Mouse (Mus musculus) embryonic facial prominence, embryonic 15.5 days (tissue): ENCODE results near the gene Gtf3c1. TPM values are rescaled to one million over a fixed set of nuclear protein-coding genes. Genes with fewer than 3 reads are reported as not detected.

Experiments
- ATAC-seq: fragments of 200-750 bp; cut with Nextera tagmentation; 2 replicates; pipeline ENCODE4 v1.8.0; 2017; ENCODE audit warnings: low read depth, moderate TSS enrichment; ENCODE audit not compliant: insufficient number of reproducible peaks, low FRiP score, low TSS enrichment
- H3K27ac ChIP-seq: fragments of 300-500 bp; sonication (generic); replicated peaks from 2 replicates; pipeline ENCODE4 v1.5.1; 2015; ENCODE audit warnings: mild to moderate bottlenecking, inconsistent platforms
- H3K27me3 ChIP-seq: fragments of 300-500 bp; sonication (generic); 2 replicates; pipeline ENCODE4 v1.6.1; 2015; ENCODE audit warnings: inconsistent platforms
- H3K36me3 ChIP-seq: fragments of 300-500 bp; sonication (generic); 2 replicates; pipeline ENCODE4 v1.6.1; 2015; ENCODE audit warnings: mild to moderate bottlenecking, inconsistent platforms
- H3K4me1 ChIP-seq: fragments of 300-500 bp; sonication (generic); 2 replicates; pipeline ENCODE4 v1.6.1; 2015; ENCODE audit warnings: inconsistent platforms
- H3K4me2 ChIP-seq: fragments of 300-500 bp; sonication (generic); replicated peaks from 2 replicates; pipeline ENCODE4 v1.6.1; 2015; ENCODE audit warnings: mild to moderate bottlenecking, inconsistent platforms
- H3K4me3 ChIP-seq: fragments of 300-500 bp; sonication (generic); replicated peaks from 2 replicates; pipeline ENCODE4 v1.5.1; 2015; ENCODE audit warnings: mild to moderate bottlenecking, inconsistent platforms
- H3K9ac ChIP-seq: fragments of 300-500 bp; sonication (generic); 2 replicates; pipeline ENCODE4 v1.6.1; 2015; ENCODE audit warnings: inconsistent platforms
- H3K9me3 ChIP-seq: fragments of 300-500 bp; sonication (generic); replicated peaks from 2 replicates; pipeline ENCODE4 v1.6.1; 2016; ENCODE audit warnings: inconsistent platforms
- WGBS: fragments of 180-500 bp; shearing (Covaris S2); methylation state at CpG from one replicate; pipeline ENCODE4 v1.1.7; 2015; 5-methylcytosine and 5-hydroxymethylcytosine counted together
- polyA plus RNA-seq: library from polyadenylated mRNA; unstranded; fragments of >200 nt; fragmentation: Nextera tagmentation; extraction: Ambion mirVana; gene quantifications from 2 replicates; pipeline ENCODE4 v1.2.1, GENCODE M21; 2015

Gtf3c1 gene
- polyA plus RNA-seq, 1 experiment from 2014 or later: 26.0 TPM

DNA sequence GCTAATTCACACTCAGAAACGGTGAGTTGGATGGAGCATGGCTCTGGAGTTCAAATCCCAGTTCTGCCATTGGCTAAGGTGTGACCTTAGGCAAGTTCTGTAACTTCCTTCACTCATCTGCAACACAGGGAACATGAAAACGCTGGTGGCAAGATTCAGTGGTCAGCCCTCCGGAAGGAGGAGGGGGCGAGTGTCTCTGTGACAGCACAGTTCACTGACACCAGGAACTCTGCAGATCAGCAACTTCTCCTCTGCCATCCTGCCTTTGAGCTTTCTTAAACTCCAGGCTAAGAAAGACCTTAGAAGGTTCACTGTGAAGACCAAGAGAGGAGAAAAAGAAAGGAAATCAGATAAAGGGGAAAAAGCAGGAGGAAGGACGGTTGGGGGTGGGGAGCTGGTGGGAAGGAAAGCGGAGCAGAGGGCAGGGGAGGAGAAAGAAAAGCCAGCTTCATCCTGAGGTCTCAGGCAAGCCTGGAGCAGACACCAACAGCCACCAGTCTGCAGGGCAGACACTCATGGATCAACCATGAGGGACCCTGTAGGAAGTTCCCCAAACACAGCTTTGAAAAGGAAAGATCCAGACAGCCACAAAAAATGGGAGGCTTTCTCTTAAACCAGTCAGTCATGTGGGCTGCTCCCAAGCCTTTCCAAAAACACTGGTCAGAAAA is 106.8 kb downstream of the Gtf3c1 start:
- Histone ChIP-seq H3K36me3 (no peaks in the 10 kb centered on the region), H3K27ac (no peak overlapping the region), H3K9ac (no peak overlapping the region), H3K4me2 (no peak overlapping the region), H3K4me1 (0 out of 2 replicates have a peak, but pooled peaks cover 5% of the 10 kb centered on the region), H3K9me3 (no peaks in the 10 kb centered on the region), H3K27me3 (no peaks in the 10 kb centered on the region), H3K4me3 (no peak overlapping the region)
- ATAC-seq: no peak
- 25% methylated on average over 6 of the region's 6 CpGs for WGBS

DNA sequence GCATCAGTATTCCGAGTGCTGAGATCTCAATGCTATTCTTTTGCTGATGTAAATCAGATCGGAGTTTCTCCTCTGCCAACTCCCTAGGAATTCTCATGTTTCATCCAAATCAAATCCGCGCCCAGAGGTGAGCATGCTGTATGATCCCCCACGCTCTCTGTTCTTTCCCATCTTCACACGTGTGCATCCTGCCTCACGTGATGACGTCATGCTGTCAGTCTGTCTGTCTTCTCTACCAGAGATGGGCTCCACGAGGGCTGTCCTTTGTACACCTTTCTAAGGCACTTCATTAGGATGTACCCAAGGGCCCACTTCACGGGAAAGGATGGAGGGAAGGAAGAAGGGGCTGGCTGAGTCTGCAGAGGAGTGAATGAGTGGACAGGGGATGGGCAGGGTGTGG is 107.4 kb downstream of the Gtf3c1 start:
- no peak overlapping the region for H3K27ac ChIP-seq
- ATAC-seq: no peak
- H3K9ac ChIP-seq: no peak overlapping the region
- H3K9me3 ChIP-seq: no peaks in the 10 kb centered on the region
- H3K36me3 ChIP-seq: no peaks in the 10 kb centered on the region
- H3K4me3 ChIP-seq: no peak overlapping the region
- H3K27me3 ChIP-seq: no peaks in the 10 kb centered on the region
- 0 out of 2 replicates have a peak, but pooled peaks cover 5% of the 10 kb centered on the region for H3K4me1 ChIP-seq
- WGBS: 64% methylated on average over 10 of the region's 10 CpGs
- H3K4me2 ChIP-seq: no peak overlapping the region

DNA sequence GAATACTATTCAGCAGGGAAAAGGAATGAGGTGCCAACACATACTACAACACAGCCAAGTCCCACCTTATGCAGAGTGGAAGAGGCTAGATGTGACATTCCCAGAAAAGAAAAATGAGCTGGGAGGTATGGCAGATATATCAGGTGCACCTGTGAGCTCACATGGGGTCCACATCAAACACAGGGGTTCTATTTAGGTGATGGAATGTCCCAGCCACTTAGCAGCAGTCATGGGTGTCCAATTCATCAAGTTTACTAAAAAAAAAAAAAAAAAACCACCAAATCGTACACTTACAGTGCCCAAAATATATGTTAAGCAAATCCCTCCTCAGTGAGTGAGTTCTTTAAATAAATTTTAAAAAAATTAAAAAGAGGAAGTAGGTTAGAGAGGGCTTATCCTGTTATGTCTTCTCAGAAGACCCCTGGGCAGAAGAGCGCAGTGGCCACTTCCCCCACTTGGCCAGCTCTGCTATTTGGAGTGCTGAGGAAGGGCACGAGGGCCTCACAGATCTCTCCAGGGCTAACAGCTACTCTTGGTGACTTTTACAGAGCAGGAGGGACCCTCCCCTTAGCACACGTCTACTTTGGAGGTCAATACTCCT is 108.1 kb downstream of the Gtf3c1 start:
- no peaks in the 10 kb centered on the region for H3K9me3 ChIP-seq
- 55% methylated on average over 4 of the region's 4 CpGs for WGBS
- H3K9ac ChIP-seq: no peak overlapping the region
- H3K4me3 ChIP-seq: no peak overlapping the region
- H3K4me1 ChIP-seq: 0 out of 2 replicates have a peak, but pooled peaks cover 5% of the 10 kb centered on the region
- H3K36me3 ChIP-seq: no peaks in the 10 kb centered on the region
- no peaks in the 10 kb centered on the region for H3K27me3 ChIP-seq
- no peak for ATAC-seq
- no peak overlapping the region for H3K27ac ChIP-seq
- H3K4me2 ChIP-seq: no peak overlapping the region

DNA sequence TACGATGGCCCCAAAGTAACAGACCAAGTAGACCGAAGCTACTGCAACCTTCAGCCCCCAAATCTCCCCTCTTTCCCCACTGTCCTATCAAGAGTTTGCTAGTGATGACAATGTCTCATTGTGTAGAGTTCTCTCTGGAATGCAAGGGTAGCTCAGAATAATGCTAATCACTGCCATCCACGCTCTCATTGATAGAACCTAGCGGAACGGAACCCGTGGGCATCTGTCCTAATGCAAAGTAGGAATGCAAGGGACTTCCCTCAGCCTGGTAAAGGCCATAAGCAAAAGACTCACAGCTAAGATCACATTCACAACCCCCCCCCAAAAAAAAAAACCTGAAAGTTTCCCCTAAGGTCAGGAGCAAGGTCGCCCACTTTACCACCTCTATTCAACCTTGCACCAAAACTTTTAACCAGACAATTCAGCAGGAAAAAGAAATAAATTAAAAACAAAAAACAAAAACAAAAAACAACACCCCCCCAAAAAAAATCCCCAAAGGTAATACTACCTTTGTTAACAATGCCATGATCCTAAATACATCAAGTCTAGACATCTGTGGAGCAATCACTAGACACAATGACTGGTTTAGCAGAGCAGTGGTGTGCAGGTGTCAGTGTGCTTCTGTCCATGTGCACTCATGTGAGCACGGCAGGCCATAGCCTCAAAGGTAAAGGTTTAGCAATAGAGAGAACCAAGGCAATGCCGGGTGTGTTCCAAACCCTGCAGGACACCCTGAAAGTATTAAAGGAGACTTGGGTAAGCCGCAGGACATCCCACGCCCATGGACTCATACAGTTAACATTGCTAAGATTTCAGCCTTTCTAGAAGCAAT is 109.8 kb downstream of the Gtf3c1 start:
- Histone ChIP-seq H3K4me2 (no peak overlapping the region), H3K27ac (no peak overlapping the region), H3K27me3 (no peaks in the 10 kb centered on the region), H3K4me1 (no peaks in the 10 kb centered on the region), H3K9me3 (no peaks in the 10 kb centered on the region), H3K9ac (no peak overlapping the region), H3K4me3 (no peak overlapping the region), H3K36me3 (no peaks in the 10 kb centered on the region)
- WGBS: 84% methylated on average over 11 of the region's 11 CpGs
- ATAC-seq: no peak

DNA sequence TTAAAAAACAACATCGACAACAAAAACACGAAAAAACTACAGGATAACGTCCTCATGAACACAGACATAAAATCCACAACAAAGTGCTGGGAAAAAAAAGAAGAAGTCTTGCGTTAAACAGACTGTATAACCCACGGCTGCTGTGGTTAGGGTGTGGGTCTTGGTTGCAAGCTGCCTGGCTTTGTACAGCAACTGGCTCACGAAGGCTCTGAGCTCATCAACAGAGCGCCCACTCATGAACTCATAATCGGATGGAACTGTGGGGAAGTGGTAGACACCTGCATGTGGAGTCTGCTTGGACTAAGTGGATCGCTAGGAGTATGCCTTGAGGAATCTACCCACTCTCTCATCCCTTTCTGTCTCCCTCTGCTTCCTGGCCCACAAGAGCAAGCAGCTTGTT is 110.5 kb downstream of the Gtf3c1 start:
- no peak overlapping the region for H3K9ac ChIP-seq
- no peaks in the 10 kb centered on the region for H3K36me3 ChIP-seq
- H3K4me3 ChIP-seq: no peak overlapping the region
- H3K4me1 ChIP-seq: no peaks in the 10 kb centered on the region
- no peaks in the 10 kb centered on the region for H3K9me3 ChIP-seq
- ATAC-seq: no peak
- no peaks in the 10 kb centered on the region for H3K27me3 ChIP-seq
- H3K27ac ChIP-seq: no peak overlapping the region
- WGBS: 76% methylated on average over 9 of the region's 9 CpGs
- H3K4me2 ChIP-seq: no peak overlapping the region

DNA sequence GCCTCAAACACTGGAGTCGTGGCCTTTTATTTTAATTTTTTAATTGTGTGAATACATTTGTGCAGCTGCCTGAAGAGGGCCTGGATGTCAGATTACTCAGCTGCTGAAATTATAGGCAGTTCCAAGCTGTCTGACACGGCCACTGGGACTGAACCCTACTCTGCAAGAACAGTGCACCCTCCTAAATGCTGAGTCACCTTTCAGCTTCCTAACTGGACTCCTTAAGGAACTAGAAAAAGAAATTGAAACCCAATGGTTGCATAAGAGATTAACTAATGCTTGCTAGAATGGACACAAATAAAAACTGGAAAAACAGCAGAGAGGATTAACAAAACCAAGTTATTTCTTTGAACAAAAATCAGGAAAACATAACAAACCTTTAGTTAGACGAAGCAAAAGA is 111.2 kb downstream of the Gtf3c1 start:
- no peaks in the 10 kb centered on the region for H3K36me3 ChIP-seq
- H3K4me3 ChIP-seq: no peak overlapping the region
- no peaks in the 10 kb centered on the region for H3K27me3 ChIP-seq
- 55% methylated on average over 3 of the region's 3 CpGs for WGBS
- no peak overlapping the region for H3K4me2 ChIP-seq
- H3K4me1 ChIP-seq: no peaks in the 10 kb centered on the region
- H3K9me3 ChIP-seq: no peaks in the 10 kb centered on the region
- H3K9ac ChIP-seq: no peak overlapping the region
- H3K27ac ChIP-seq: no peak overlapping the region
- no peak for ATAC-seq

DNA sequence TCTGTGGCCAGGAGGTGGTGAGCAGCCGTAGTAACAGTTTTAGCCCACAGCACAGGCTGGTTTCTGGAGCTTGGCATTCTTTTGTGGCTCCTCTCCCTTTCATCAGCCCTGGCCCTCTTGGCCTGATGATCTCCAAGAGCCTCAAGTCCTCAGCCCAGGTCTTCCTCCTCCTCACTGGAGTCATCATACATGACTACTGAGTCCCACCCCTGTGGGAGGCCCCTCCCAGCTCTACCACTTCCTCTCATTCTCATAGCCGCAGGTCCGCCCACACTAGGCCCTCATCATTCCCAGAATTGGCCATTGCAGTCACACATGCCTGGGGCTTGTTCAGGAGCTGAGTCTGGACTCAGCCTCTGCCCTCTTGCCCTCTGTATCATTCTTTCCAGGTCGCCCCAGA is 113.7 kb downstream of the Gtf3c1 start:
- Histone ChIP-seq H3K9ac (no peak overlapping the region), H3K9me3 (no peaks in the 10 kb centered on the region), H3K4me3 (no peak overlapping the region), H3K4me2 (no peak overlapping the region), H3K36me3 (no peaks in the 10 kb centered on the region), H3K4me1 (no peaks in the 10 kb centered on the region), H3K27ac (no peak overlapping the region), H3K27me3 (no peaks in the 10 kb centered on the region)
- WGBS: 85% methylated on average over 4 of the region's 4 CpGs
- ATAC-seq: no peak

Other genes with a start within 250 kb of the Gtf3c1 start
- 105 and 110 TPM in 2 replicates for gene Nsmce1, start 216.2 kb downstream of the Gtf3c1 start, polyA plus RNA-seq
- 13.0 and 13.2 TPM in 2 replicates for gene Il4ra, start 155.7 kb downstream of the Gtf3c1 start, polyA plus RNA-seq
- 1.1 and 1.5 TPM in 2 replicates for gene Il21r, start 104.4 kb downstream of the Gtf3c1 start, polyA plus RNA-seq
- gene D430042O09Rik, start 108 bp upstream of the Gtf3c1 start, polyA plus RNA-seq: 10.9 and 11.7 TPM in 2 replicates